Mouse (Mus musculus): ENCODE measurements around the gene Cdc6.
"Not testable (repeated sequence)": the region's sequence is repeated elsewhere in the genome, so short reads cannot be mapped to it uniquely, and the experiment has no call there.

Cdc6 gene

GRCm38 (mm10) chr11:98909654-98910053 lies 2.1 kb downstream of the Cdc6 start:
- DNase-seq, result peak; percentile 90

DNA sequence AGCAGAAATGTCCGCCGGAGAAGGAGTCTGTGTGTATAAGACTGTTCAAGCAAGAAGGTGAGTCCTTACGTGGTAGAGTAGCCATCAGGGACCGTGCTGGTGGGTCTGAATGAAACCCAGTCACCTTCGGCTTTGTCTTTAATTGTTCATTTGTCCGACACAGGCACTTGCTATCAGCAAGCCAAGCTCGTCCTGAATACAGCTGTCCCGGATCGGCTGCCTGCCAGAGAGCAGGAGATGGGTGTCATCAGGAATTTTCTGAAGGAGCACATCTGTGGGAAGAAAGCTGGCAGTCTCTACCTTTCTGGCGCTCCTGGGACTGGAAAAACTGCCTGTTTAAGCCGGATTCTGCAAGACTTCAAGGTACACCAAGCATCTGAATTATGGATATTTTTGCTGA lies 2.8 kb downstream of the Cdc6 start:
- no peak for DNase-seq

- no peak for DNase-seq
Measured at GRCm38 (mm10) chr11:98911498-98911897, 3.9 kb downstream of the Cdc6 start.

GRCm38 (mm10) chr11:98914196-98914595 lies 6.6 kb downstream of the Cdc6 start:
- DNase-seq, result no peak

GRCm38 (mm10) chr11:98916376-98916775 lies 8.8 kb downstream of the Cdc6 start:
- not testable (repeated sequence) for DNase-seq

- no peak for DNase-seq
Measured at GRCm38 (mm10) chr11:98917428-98918005, 9.9 kb downstream of the Cdc6 start.

- peak; percentile 81 for DNase-seq
Measured at GRCm38 (mm10) chr11:98918231-98918630, 10.6 kb downstream of the Cdc6 start.

- DNase-seq, result no peak
Measured at GRCm38 (mm10) chr11:98919009-98919408, 11.4 kb downstream of the Cdc6 start.

- peak; percentile 58 for DNase-seq
Measured at GRCm38 (mm10) chr11:98921813-98922212, 14.2 kb downstream of the Cdc6 start.

DNA sequence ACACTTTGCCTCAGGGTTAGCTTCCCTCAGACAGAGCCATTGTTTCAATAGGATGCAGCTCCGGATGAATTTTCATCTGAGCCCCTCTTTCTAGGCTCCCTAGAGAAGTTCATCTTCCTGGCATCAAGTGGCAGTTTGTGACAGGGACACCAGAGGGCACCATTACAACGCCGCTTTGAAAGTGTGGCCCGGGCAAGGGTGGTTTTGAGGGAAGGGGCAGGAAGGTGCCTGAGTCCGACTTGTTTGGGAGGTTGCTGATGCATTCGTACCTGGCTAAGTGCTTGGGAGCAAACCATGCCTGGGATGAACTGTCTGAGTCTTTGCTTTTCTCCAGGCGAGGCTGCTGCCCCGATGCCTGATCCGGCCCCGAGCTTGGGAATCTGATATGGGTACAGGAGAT lies 14.7 kb downstream of the Cdc6 start:
- DNase-seq, result peak; percentile 78

- DNase-seq, result peak; percentile 52
Measured at GRCm38 (mm10) chr11:98922851-98923711, 15.5 kb downstream of the Cdc6 start.

DNA sequence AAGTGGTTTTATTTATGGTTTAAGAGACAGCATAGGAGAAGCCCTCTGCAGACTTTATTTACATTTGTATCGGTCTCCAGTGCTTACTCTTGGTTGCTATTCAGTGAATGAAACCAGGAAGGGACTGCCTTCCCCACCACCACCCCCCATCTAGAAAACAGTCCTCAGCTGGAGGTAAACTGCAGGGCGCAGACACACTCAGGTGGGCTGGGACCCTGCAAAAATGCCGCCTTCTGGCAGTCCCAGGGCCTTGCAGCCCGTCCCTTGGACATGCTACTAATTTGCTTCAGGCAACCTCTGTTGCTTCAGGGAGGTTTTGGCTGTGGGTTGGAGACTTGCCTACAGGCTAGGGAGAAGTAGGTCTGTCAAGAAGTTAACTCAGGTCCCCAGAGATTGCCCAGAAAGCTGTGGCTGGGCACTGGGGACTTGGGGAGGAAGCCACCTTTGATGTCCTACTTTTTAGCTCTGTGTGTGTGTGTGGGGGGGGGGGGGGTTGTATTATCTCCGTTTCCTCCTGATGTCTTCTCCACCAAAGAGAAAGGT lies 17.1 kb downstream of the Cdc6 start:
- no peak for DNase-seq

DNA sequence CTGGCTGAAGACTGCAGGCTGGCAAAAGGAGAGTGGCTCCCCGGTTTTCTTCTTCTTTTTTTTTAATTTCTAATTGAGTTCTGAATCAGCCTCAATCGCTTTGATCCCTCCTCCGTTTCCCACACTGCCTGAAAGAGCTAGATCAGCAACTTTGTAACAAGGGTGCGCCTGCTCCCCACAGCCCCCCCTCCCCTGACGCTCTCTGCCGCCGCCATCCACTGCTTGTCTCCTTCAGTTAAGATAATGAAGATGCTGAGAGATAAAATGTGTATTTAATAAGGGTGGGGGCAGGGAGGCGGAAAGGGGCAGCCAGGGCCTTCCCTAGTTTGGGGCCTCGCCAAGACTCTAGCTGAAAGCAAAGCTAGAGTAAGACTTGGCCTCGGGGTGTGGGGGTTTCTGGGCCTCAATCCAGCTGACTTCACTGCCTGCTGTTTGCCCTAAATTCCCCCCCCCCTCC lies 17.7 kb downstream of the Cdc6 start:
- DNase-seq, result peak; percentile 71

DNA sequence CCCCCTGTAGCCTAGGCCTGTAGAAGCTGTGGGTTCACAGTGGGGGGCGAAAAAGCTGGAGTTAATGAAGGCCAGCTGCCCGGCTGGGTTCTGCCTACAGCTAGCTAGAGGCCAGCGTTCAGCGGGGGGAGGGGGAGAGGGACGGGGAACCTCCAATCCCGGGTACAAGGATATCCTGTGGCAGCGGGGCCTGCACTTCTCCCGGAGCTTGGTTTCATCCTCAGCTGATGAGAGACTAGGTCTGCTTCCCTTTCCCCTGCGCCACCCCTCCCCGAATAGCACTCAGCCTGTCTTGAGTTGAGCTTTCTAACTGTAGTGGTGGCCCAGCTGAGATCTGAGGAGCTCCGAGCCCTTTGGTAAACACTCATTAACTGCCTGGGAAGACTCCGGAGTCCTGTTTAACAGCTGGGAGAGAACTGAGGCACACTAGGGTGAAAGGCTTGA lies 18.3 kb downstream of the Cdc6 start:
- DNase-seq, result peak; percentile 62

GRCm38 (mm10) chr11:98926553-98926952 lies 19.0 kb downstream of the Cdc6 start:
- DNase-seq, result no peak

DNA sequence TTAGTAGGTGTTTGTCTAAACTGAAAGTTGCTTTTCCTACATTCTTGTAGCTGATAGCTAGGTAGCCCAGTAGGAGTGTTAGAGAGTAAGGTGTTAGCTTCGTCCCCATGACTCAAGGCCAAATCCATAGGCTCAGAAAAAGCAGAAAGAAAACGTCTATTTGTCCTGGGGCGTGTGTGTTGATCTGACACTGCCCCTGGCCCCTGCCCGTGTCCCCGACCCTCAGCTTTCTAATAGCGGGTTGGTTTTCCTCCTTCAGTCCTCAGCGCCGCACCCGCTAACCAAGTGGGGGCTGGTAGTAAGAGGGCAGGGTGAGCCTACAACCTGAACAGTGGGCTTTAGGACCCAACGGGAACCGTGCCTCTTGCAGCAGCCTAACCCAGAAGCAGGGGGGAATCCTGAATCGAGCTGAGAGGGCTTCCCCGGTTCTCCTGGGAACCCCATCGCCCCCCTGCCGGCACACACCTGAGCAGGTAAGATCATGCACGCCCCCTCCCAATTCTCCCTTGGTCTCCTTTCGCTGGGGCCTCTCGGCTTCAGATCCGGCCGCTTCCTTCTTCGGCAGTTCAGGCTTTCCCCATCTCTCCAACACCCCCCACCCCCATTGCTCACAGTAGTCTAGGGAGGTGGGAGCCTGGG lies 20.0 kb downstream of the Cdc6 start, which contains the start of gene Rara:
Gene Rara (plus strand): TSS at position 381 of the 639 bp plus-strand sequence.
- no peak for DNase-seq

GRCm38 (mm10) chr11:98928186-98928893 lies 20.7 kb downstream of the Cdc6 start:
- DNase-seq, result no peak

DNA sequence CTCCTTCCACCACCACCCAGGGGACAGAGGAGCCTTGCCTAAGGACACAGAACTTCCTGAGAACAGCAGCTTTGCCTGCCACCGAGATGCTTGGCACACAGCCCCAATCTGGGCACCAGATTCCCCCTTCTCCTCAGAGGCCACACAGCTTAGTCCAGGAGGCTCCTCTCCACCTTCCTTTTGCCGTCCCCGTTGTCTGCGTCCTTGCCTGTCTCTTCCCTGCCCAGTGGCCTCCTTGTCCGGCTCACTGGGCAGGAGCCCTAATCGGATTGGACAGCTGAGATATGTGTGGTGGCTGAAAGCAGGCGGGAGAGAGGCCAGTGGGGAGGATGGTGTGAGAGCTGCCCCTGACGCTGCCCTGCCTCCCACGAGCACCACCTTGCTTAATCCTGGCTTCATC lies 21.9 kb downstream of the Cdc6 start:
- DNase-seq, result no peak

DNA sequence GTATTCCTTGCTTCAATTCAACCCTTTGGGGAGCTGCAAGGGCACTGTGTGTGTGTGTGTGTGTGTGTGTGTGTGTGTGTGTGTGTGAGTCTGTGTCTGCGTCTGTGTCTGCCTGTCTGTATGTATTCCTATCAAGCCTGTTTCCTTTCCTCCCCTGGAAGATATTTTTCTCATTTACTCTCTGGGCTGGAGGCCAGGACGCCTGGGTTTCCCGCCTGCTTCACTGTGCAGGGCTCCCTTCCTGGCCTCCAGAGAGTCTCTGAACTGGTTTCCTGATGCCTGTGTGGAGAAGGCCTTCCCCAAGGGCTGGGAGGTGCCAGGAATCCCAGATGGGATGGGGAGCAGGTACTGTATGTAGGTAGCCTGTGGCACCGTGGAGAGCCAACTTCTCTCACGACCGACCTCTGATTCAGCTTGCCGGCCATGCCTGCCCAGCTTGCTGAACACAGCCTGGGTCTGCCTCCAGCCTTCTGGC lies 22.6 kb downstream of the Cdc6 start:
- DNase-seq, result no peak

DNA sequence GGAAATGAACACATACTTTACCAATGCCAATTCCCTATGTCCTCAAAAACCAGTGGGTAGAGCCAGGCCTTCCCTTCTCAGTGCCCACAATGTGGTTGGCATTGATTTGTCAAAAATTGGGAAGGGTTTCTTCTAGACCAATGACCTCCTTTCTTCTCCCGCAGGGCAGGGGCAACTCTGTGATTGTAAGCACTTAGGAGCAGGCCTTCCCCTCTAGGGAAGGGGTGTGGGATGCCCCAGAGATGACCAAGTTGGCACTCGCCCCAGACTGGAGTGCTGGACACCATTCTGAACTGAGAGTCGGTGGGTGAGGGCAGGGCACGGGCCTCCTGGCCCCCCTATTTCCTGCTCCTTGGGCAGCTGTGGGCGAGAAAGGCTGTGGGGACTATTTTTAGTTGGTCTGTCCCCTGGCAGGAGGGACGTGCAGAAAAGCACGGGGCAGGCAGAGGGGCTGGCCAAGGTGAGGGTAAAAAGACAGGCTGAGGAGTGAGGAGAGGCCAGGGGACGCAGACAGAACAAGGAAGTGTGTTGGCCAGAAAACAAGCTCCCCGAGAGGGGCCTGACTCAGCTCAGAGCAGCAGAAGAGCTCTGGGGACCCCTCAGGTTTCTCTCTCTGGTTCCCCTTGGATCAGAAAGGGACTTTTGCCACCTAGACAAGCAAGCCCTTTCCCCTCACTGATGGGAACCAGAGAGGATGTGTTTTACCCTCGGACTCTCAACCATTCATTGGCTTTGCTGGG lies 23.3 kb downstream of the Cdc6 start:
- DNase-seq, result no peak

GRCm38 (mm10) chr11:98931513-98932292 lies 24.1 kb downstream of the Cdc6 start:
- DNase-seq, result no peak
